Mouse (Mus musculus) brain, adult 2 months (tissue): ENCODE data around the gene Tlcd1.
"Not testable (repeated sequence)": the region's sequence is repeated elsewhere in the genome, so short reads cannot be mapped to it uniquely, and the experiment has no call there.

ENCODE experiments used
- DNase-seq: peaks from one replicate; pipeline ENCODE4 v3.0.0; 2011; ENCODE audit warnings: low read depth, low spot score

The Tlcd1 gene

GRCm38 (mm10) chr11:78176402-78176862 is at the start of gene Tlcd1, which contains the start of gene Nek8:
Gene Tlcd1, plus strand, starts transcription at chr11:78176711.
Gene Nek8, minus strand, starts transcription at chr11:78176675.
- DNase-seq: peak; percentile 80

- DNase-seq: no peak
Observed at GRCm38 (mm10) chr11:78126739-78127138, 49.8 kb upstream of the Tlcd1 start.

- DNase-seq: no peak
Observed at GRCm38 (mm10) chr11:78129458-78129857, 47.1 kb upstream of the Tlcd1 start.

DNA sequence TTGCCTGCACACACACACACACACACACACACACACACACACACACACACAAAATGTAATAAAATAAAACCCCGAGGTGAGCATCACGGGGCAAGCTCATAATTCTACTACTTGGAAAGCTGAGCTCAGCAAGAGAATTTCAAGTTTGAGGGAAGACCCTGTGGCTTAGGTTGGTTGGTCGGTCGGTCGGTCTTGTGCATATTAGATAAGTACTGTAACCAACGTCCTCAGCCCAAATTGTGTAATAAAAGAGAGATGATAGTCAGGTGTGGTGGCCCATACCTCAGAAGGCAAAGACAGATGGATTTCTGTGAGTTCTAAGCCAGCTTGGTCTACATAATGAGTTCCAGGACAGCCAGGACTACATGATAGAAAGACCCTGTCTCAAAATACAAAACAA is 42.6 kb upstream of the Tlcd1 start:
- no peak for DNase-seq

- DNase-seq: peak; percentile 47
Observed at GRCm38 (mm10) chr11:78134344-78134743, 42.2 kb upstream of the Tlcd1 start.

DNA sequence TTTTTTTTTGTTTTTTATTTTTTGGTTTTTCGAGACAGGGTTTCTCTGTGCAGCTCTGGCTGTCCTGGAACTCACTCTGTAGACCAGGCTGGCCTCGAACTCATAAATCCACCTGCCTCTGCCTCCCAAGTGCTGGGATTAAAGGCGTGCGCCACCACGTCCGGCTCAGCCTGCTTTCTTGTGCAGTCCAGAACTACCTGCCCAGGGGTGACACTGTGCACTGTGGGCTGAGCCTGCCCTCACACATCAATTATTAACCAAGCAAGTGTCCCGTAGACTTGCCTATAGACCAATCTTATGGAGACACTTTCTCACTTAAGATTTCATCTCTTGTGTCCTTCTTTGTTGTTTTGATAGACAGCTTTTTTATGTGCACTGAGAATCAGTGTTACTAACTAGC is 41.2 kb upstream of the Tlcd1 start:
- DNase-seq: not testable (repeated sequence)

- DNase-seq: no peak
Observed at GRCm38 (mm10) chr11:78136132-78136531, 40.4 kb upstream of the Tlcd1 start.

- no peak for DNase-seq
Observed at GRCm38 (mm10) chr11:78137584-78137983, 38.9 kb upstream of the Tlcd1 start.

DNA sequence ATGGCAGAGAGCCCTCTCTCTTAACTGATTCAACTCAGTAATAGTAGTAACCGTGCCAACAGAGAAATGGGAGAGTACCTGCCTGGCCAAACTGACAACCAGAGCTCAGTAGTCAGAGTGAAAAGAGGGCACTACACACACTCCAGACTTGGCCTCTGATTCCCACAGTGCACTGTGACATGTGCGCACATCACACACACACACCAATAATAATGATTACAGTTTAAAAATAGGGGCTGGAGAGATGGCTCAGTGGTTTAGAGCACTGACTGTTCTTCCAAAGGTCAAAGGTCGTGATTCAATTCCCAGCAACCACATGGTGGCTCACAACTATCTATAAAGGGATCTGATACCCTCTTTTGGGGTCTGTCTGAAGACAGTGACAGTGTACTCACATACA is 38.5 kb upstream of the Tlcd1 start:
- DNase-seq: no peak

DNA sequence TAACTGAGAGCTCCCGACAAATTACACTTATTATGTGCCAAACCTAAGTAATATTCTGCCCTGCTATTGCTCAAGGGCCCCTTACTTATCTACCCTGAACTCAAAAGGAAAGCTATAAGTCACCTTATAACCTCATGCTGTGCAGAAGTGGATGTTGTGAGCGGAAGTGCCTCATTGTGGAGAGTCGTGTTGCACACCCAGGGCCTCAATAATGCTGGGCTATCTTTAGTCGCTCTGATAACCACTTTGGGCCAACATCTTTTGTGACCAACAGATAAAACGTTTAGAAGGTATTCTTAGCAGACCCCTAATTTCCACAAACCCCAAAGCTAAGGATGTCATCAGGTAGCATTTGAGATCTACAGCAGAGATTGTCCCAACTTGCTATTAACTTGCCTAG is 35.8 kb upstream of the Tlcd1 start:
- no peak for DNase-seq

DNA sequence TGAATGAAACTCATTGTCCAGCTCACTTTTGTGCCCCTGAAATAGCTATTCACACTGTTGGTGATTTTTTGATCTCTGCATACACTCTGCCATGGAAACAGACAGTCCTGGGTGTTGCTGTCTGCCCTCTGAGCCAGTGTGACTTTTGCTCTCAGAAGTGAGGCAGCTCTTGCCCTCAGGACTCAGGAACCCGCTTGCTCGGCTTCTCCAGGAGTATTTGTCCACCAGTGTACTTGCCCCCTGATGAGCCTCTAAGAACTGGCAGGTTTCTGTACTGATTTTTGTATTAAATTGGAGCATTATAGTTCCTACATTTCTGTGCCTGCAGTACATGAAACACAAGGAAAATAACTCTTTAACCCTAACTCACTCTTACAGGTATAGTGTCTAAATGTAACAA is 33.0 kb upstream of the Tlcd1 start:
- no peak for DNase-seq

GRCm38 (mm10) chr11:78146168-78146567 is 30.3 kb upstream of the Tlcd1 start:
- DNase-seq: no peak

DNA sequence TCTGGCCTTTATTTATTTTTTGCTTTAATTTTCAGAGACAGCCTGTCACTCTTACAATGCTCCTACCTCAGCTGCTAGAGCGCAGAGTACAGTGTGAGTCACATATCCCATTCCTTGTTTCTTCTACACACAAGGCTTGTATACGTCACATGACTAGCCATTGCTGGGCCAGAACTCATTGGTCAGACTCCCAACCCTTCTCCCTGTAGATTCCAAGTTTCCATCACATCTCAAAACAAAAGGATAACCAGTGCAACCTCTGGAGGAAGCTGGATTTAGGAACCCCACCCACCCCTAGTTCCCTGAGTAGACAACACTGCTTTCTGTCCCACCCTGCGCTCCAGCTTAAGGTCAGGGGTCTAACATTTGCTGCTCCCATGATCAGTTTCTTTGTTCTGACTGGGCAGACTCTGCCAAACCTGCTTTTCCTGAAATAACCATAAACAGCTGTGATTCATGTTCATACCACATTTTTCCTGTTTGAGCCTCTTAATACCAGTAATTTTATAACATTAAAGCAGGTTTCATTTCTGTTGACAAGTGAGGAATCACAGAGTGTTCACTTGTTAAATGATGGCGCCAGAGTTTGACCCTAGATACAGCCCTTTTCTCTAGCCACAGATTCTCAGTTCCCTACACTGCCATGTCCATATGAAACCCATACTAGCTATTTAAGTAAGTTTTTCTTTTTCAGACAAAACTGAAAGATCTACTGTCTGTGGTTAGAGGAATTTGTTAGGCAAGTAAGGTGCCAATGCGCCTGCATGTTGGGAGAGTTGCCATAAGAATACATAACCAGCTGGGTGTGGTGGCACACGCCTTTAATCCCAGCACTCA is 29.6 kb upstream of the Tlcd1 start:
- DNase-seq: no peak

DNA sequence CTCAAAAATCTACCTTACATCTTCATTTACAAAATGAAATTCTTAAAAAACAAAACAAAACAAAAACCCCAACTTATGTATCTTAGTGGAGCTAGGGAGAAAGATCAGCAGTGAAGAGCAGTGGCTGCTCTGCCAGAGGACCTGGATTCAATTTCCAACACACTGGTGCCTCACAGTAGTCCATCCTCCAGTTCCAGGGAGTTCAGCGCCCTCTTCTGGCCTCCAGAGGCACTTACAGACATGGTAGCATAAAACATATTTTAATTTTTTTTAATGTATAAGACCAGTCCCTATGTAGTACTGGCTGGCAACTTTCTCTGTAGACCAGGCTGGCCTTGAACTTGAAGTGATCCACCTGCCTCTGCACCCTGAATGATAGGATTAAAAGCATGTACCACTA is 25.4 kb upstream of the Tlcd1 start:
- DNase-seq: no peak

DNA sequence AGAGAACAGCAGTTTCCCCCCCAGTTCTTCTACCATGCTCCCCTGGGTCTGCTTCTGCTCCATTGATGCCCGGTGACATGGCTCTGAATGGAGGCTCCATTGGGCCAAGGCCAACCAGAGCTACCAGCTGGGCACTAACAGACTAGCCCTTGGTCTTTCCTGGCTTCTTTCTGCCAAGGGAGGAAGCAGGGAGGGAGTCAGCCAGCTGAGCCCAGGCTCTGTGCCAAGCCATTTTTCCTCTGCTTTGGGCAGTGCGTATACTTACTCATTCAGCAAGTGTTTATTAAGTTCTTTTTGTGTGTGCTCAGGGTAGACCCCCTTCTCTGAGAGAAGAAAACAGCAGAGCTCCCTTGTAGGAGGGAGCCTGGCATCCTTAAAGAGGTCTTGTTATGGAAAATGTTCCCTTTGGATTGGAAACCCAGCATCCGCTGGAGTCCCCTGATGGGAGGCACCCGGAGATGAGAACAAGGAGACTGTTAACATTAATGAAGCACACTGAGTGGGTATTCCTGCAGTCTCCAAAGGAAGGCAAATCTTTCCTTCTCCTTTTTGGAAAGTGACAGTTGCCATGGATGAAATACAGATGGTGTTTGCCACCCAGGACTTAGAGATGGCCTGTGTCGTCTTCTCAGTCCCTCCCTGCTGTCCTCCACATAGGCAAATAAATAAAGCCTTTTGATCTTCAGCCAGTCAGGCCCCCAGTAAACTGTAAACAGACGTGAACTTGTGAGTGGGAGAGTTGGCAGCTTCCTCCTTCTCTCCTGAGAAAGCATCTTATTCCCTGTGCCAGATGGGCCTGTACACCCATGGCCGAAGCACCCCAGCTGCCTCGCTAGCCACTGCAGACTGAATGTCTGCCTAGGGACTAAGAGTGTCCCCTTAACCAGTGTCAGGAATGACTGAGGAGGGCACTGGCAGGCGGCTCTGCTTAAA is 23.9 kb upstream of the Tlcd1 start:
- DNase-seq: peak; percentile 96

DNA sequence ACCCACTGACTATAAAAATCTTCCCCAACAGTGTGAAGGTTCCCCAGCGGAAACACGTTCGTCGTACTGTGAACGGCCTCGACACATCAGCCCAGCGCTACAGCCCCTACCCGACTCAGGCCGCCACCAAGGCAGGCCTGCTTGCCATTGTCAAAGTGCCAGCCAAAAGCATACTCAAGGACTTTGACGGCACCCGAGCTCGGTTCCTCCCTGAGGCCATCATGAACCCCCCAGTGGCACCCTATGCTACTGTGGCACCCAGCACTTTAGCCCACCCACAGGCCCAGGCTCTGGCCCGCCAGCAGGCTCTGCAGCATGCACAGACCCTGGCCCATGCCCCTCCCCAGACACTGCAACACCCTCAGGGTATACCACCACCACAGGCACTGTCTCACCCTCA is 22.7 kb upstream of the Tlcd1 start:
- no peak for DNase-seq

DNA sequence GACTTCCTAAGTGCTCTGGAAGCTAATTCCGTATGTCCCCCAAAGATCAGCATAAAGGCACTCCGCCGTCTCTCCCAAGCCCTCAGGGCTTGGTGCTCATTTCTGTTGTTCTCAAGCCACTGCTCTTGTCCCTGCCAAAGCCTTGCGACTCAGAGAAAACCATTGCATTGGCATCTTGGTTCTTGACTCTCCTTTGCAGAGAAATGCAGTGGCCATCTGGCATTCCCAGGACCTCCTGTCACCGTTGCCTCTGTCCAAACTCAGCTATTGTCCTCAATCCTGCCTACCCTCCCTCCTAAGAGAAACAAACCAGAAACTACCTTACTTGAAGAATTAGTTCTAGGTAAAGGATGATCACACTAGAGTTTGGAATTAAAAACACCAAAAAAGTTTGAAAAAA is 20.8 kb upstream of the Tlcd1 start:
- no peak for DNase-seq

DNA sequence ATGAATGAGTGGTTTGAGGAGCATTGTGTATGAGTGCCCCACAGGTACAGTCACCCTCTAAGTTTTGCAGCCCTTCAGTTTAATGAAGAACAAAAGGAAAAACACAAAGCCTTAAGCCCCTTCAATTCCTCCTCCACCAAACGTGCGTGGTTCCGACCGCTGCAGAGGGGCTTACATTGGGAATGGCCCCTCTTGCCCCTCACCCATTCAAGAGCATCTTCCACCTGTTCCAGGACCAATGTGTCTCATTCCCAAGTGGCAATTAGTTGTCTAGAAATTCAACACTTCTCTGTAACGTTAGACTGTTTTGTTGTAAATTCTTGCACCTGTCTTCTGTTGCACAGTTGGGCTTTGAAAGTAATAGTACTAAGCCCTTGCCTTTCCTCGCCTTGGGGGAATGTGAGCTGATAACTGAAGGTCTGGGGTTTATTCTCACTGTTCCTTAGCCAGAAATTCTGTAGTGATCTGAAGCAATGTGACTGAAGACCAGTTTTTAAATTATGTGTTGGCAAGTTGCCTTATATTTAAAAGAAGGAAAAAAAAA is 20.3 kb upstream of the Tlcd1 start:
- DNase-seq: no peak

DNA sequence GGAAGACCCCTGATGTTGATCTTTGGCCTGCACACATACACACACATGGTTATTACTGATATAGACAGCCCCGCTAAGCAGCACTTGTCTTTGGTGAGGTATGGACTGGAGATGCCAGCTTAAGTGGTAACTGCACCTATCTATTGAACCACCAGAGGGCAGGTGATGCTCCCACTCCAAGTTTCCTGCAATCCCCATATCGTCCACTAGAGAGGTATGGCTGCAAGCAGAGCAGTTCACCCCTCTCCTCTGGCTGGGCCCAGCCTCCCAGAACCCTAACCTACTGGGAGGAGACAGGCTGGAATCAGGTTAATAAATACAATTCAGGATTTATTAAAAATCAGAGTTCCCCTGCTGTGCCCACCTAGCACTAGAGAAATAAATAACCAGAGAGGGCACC is 17.4 kb upstream of the Tlcd1 start:
- peak; percentile 96 for DNase-seq

DNA sequence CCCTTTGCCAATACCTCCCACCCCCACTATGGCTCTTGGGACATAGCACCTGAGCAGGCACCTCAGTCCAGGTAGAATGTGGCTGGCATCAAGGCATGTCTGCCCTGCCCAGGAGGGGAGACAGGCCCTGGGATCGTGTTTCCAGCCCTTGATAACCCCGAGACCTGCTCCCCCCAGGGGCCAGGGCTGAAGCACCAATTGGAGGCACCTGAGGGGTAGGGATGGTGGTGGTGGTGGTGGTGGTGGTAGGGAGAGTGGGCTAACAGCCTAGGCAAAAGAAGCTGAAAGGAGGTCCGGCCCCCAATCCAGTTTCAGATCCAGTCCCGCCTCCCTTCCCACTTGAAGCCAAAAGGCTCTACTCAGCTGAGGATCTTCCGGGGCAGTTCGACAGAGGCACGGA is 17.0 kb upstream of the Tlcd1 start:
- no peak for DNase-seq

DNA sequence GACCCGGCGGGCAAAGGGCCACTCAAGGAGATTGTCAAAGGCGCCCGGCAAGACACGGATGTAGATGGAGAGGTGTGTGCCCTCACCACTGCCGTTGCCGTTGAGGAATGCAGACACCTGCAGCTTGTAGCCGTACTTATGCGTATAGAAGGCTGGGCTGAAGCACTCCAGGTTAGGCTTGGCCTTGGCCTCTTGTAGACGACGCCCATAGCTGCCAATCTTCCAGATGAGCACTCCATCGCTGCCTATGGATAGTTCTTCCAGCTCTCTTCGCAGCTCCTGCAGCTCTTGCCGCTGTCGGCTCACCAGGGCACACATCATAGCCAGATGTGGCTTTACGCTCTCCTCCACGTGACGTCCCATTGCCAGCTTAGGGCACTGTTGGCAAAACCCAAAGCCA is 16.3 kb upstream of the Tlcd1 start:
- no peak for DNase-seq

GRCm38 (mm10) chr11:78160675-78161074 is 15.8 kb upstream of the Tlcd1 start:
- no peak for DNase-seq
